Mouse (Mus musculus): ENCODE measurements around the gene Gtf2h4.

GRCm38 (mm10) chr17:35669731-35670130 is 3.8 kb downstream of the Gtf2h4 start:
- TF ChIP-seq CTCF (IDR thresholded peaks at IDR 0.05; ENCODE audit: control insufficient read depth, insufficient read depth, insufficient read length) (no peak), MYOG (IDR thresholded peaks at IDR 0.05; ENCODE audit: control insufficient read depth, extremely low read depth, insufficient read length) (no peak), MYOD1 (IDR thresholded peaks at IDR 0.05; ENCODE audit: control insufficient read depth, insufficient read length, low read depth) (no peak), USF1 (IDR thresholded peaks at IDR 0.05; ENCODE audit: low read depth) (no peak), CEBPB (IDR thresholded peaks at IDR 0.05; ENCODE audit: low read depth) (no peak), MAX (IDR thresholded peaks at IDR 0.05) (no peak), FOSL1 (IDR thresholded peaks at IDR 0.05; ENCODE audit: insufficient read depth, low read length, poor library complexity, severe bottlenecking) (no peak)

All from C2C12 (cell line).